Mouse (Mus musculus) liver, postnatal 0 days (tissue): Measurements from ENCODE around the gene Slc12a9. TPM values are rescaled to one million over a fixed set of nuclear protein-coding genes. Genes with fewer than 3 reads are reported as not detected.

Experiments used
- ATAC-seq: fragments of 200-750 bp; cut with Nextera tagmentation; 2 replicates; pipeline ENCODE4 v1.8.0; 2017; ENCODE audit warnings: mild to moderate bottlenecking, moderate library complexity
- DNase-seq: peaks from one replicate; pipeline ENCODE4 v3.0.0-alpha.2; 2016
- H3K27ac ChIP-seq: fragments of 300-500 bp; sonication (generic); 2 replicates; pipeline ENCODE4 v1.5.1; 2014; ENCODE audit warnings: antibody characterized with exemption, moderate library complexity, mild to moderate bottlenecking, low read depth
- H3K27me3 ChIP-seq: fragments of 300-500 bp; sonication (generic); 2 replicates; pipeline ENCODE4 v1.6.1; 2014; ENCODE audit warnings: low read length, control low read depth, mixed read lengths; ENCODE audit not compliant: insufficient read depth
- H3K36me3 ChIP-seq: fragments of 300-500 bp; sonication (generic); replicated peaks from 2 replicates; pipeline ENCODE4 v1.6.1; 2014; ENCODE audit warnings: mild to moderate bottlenecking, control low read depth, low read length, moderate library complexity, mixed read lengths; ENCODE audit not compliant: insufficient read depth
- H3K4me1 ChIP-seq: fragments of 300-500 bp; sonication (generic); 2 replicates; pipeline ENCODE4 v1.6.1; 2014; ENCODE audit warnings: antibody characterized with exemption, mild to moderate bottlenecking, control low read depth; ENCODE audit not compliant: insufficient read depth
- H3K4me2 ChIP-seq: fragments of 300-500 bp; sonication (generic); 2 replicates; pipeline ENCODE4 v1.6.1; 2014; ENCODE audit warnings: low read depth, mild to moderate bottlenecking, low read length, moderate library complexity, mixed read lengths
- H3K4me3 ChIP-seq: fragments of 300-500 bp; sonication (generic); 2 replicates; pipeline ENCODE4 v1.5.1; 2014; ENCODE audit warnings: low read depth, low read length
- H3K9ac ChIP-seq: fragments of 300-500 bp; sonication (generic); replicated peaks from 2 replicates; pipeline ENCODE4 v1.6.1; 2014; ENCODE audit warnings: mild to moderate bottlenecking, moderate library complexity
- H3K9me3 ChIP-seq: fragments of 300-500 bp; sonication (generic); 2 replicates; pipeline ENCODE4 v1.6.1; 2016; ENCODE audit warnings: mild to moderate bottlenecking, control low read depth, low read length, mixed read lengths
- CTCF ChIP-seq: sonication (generic); IDR thresholded peaks from 2 replicates; pipeline ENCODE4 v1.5.1; 2016; ENCODE audit warnings: antibody characterized with exemption, low read depth
- EP300 ChIP-seq: IDR thresholded peaks from 2 replicates; pipeline ENCODE4 v1.6.1; 2016; ENCODE audit warnings: antibody characterized with exemption, low read depth, mild to moderate bottlenecking
- WGBS: fragments of 180-500 bp; shearing (Covaris S2); extraction: QIAGEN DNeasy Blood & Tissue Kit; methylation state at CpG from one replicate; pipeline ENCODE4 v1.1.7; 2014; ENCODE audit not compliant: insufficient replicate concordance; 5-methylcytosine and 5-hydroxymethylcytosine counted together
- polyA plus RNA-seq: library from polyadenylated mRNA; unstranded; fragments of >200 nt; fragmentation: Nextera tagmentation; extraction: Ambion mirVana; gene quantifications from 2 replicates; pipeline ENCODE4 v1.2.1, GENCODE M21; 2015

The Slc12a9 gene
- polyA plus RNA-seq, 1 experiment from 2014 or later, result 3.2 TPM

GRCm38 (mm10) chr5:137318570-137318969 is 14.8 kb downstream of the Slc12a9 start:
- DNase-seq, result no peak
- H3K9me3 ChIP-seq, result no peaks in the 10 kb centered on the region
- no peaks in the 10 kb centered on the region for H3K27me3 ChIP-seq
- no peak overlapping the region for H3K4me2 ChIP-seq
- H3K27ac ChIP-seq, result no peak overlapping the region
- 65% methylated on average over 1 of the region's 1 CpGs for WGBS
- no peak for ATAC-seq
- H3K36me3 ChIP-seq, result peaks cover 6% of the 10 kb centered on the region; the same call in 1 of the 2 replicates
- H3K4me3 ChIP-seq, result no peak overlapping the region
- TF ChIP-seq CTCF, result no peak
- no peak for TF ChIP-seq EP300
- H3K4me1 ChIP-seq, result peaks cover 15% of the 10 kb centered on the region
- H3K9ac ChIP-seq, result no peak overlapping the region

- no peak overlapping the region for H3K27ac ChIP-seq
- H3K36me3 ChIP-seq, result peaks cover 4% of the 10 kb centered on the region; the same call in 1 of the 2 replicates
- no peak for DNase-seq
- H3K27me3 ChIP-seq, result no peaks in the 10 kb centered on the region
- no peaks in the 10 kb centered on the region for H3K9me3 ChIP-seq
- no peak overlapping the region for H3K9ac ChIP-seq
- TF ChIP-seq CTCF (no peak), EP300 (peak; percentile 45; the same call in 1 of the 2 replicates)
- no peak overlapping the region for H3K4me3 ChIP-seq
- ATAC-seq, result no peak
- no peak overlapping the region for H3K4me2 ChIP-seq
- WGBS, result 59% methylated on average over 8 of the region's 8 CpGs
- peaks cover 25% of the 10 kb centered on the region for H3K4me1 ChIP-seq
These were observed 16.0 kb downstream of the Slc12a9 start for GRCm38 (mm10) chr5:137317361-137317760.

GRCm38 (mm10) chr5:137315084-137315903 is 18.1 kb downstream of the Slc12a9 start:
- Histone ChIP-seq H3K27me3 (no peaks in the 10 kb centered on the region), H3K4me1 (peaks cover 25% of the 10 kb centered on the region), H3K36me3 (peaks cover 9% of the 10 kb centered on the region; the same call in 1 of the 2 replicates), H3K9ac (no peak overlapping the region; the same call in 1 of the 2 replicates), H3K9me3 (no peaks in the 10 kb centered on the region), H3K4me3 (no peak overlapping the region), H3K27ac (no peak overlapping the region), H3K4me2 (no peak overlapping the region)
- DNase-seq (peak; percentile 61), ATAC-seq (peak; percentile 52; the same call in 1 of the 2 replicates)
- TF ChIP-seq CTCF, result peak; percentile 72
- TF ChIP-seq EP300, result no peak
- WGBS, result 51% methylated on average over 30 of the region's 30 CpGs

- peak within 1 kb of the TSS; percentile 88 for H3K4me2 ChIP-seq
- peaks cover 15% of the 10 kb centered on the region for H3K36me3 ChIP-seq
- peaks cover 25% of the 10 kb centered on the region for H3K4me1 ChIP-seq
- peak within 1 kb of the TSS; percentile 76 for H3K9ac ChIP-seq
- 40% methylated on average over 30 of the region's 30 CpGs for WGBS
- no peaks in the 10 kb centered on the region for H3K27me3 ChIP-seq
- H3K9me3 ChIP-seq, result no peaks in the 10 kb centered on the region
- peak within 1 kb of the TSS; percentile 68 for H3K27ac ChIP-seq
- DNase-seq (peak; percentile 82), ATAC-seq (peak; percentile 55)
- TF ChIP-seq EP300 (no peak), CTCF (no peak)
- peak within 1 kb of the TSS; percentile 63 for H3K4me3 ChIP-seq
These were observed 19.0 kb downstream of the Slc12a9 start, which contains the start of gene Trip6 for GRCm38 (mm10) chr5:137314193-137315083. Gene Trip6 (minus strand): TSS chr5:137314404.

- H3K27me3 ChIP-seq, result no peaks in the 10 kb centered on the region
- 6% methylated on average over 22 of the region's 22 CpGs for WGBS
- peaks cover 23% of the 10 kb centered on the region for H3K4me1 ChIP-seq
- DNase-seq (no peak), ATAC-seq (peak; percentile 22)
- H3K9me3 ChIP-seq, result no peaks in the 10 kb centered on the region
- H3K36me3 ChIP-seq, result peaks cover 20% of the 10 kb centered on the region
- H3K27ac ChIP-seq, result peak overlapping the region; percentile 68; the same call in 1 of the 2 replicates
- peak overlapping the region; percentile 76 for H3K9ac ChIP-seq
- peak overlapping the region; percentile 63 for H3K4me3 ChIP-seq
- peak overlapping the region; percentile 88 for H3K4me2 ChIP-seq
- no peak for TF ChIP-seq CTCF
- TF ChIP-seq EP300, result no peak
These were observed 19.8 kb downstream of the Slc12a9 start for GRCm38 (mm10) chr5:137313466-137314192.
